Mouse (Mus musculus) CH12.LX (cell line): ENCODE data around the gene Wdpcp.

ENCODE experiments used
- EP300 ChIP-seq: IDR thresholded peaks from 2 replicates; pipeline ENCODE4 v1.6.1; 2011; ENCODE audit warnings: low read length, improper control_type of control experiment
- PAX5 ChIP-seq: IDR thresholded peaks from 2 replicates; pipeline ENCODE4 v1.6.1; 2012; ENCODE audit warnings: low read length, inconsistent platforms, mixed read lengths

DNA sequence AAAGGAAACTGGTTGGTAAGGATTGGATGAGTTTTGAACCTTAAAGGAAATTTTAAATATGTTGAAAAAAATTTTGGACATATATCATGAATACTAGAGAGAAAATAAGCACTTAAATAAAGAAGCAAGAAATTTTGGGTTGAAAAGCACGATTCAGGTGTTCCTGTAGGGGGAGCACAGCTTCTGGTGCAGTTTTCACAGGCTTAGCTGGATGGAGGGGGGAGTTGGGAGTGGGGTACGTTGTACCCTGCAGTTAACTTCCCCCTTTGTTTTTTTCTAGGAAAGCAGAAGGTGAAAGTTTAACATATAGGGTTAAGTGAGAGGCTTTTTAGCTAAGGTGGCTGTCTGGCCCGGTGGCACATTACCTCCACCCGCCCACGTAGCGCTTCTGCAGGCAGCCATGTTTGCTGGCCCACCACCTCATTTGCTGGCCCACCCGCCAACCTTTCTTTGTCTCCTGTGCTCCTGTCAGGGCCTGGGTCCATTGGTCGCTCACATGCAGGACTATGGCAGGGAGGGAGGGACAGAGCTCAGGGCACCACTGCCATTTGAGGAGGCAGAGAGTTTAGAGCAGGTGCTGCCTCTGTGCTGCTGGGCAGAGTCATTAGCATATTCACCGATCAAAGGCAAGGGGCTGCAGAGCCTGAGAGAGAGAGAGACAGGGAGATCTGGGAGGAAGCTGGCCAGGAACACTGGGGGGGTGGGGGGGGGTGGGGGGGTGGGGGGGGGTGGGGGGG, 62.3 kb downstream of the Wdpcp start:
- TF ChIP-seq PAX5 (no peak), EP300 (no peak)
